Mouse (Mus musculus): ENCODE results near the gene Cstb. TPM values are rescaled to one million over a fixed set of nuclear protein-coding genes. Genes with fewer than 3 reads are reported as not detected.

Cstb gene
- polyA plus RNA-seq, 1 experiment: 355 TPM

- TF ChIP-seq CEBPB (IDR thresholded peaks at IDR 0.05; ENCODE audit: low read depth): no peak
- TF ChIP-seq USF1 (IDR thresholded peaks at IDR 0.05; ENCODE audit: low read depth): no peak
- no peak for TF ChIP-seq FOSL1 (IDR thresholded peaks at IDR 0.05; ENCODE audit: insufficient read depth, low read length, poor library complexity, severe bottlenecking)
- TF ChIP-seq MYOD1 (IDR thresholded peaks at IDR 0.05; ENCODE audit: control insufficient read depth, insufficient read length, low read depth): no peak
- H3K36me3 ChIP-seq (ENCODE audit: control insufficient read depth, insufficient read depth): peaks cover 17% of the 10 kb centered on the region
- no peak overlapping the region for H3ac ChIP-seq (ENCODE audit: control insufficient read depth, insufficient read length, low read depth)
- H3K79me2 ChIP-seq (ENCODE audit: control insufficient read depth, insufficient read depth): no peaks in the 10 kb centered on the region
- no peaks in the 10 kb centered on the region for H3K79me3 ChIP-seq (ENCODE audit: low read depth)
- H3K27me3 ChIP-seq (ENCODE audit: control insufficient read depth, insufficient read depth, insufficient read length): no peaks in the 10 kb centered on the region
- H3K4me3 ChIP-seq (ENCODE audit: insufficient read depth, poor library complexity, severe bottlenecking): no peak overlapping the region
Measured at GRCm38 (mm10) chr10:78450761-78451160, 25.3 kb downstream of the Cstb start.

GRCm38 (mm10) chr10:78452641-78453040 lies 27.2 kb downstream of the Cstb start:
- Histone ChIP-seq H3K4me3 (ENCODE audit: insufficient read depth, poor library complexity, severe bottlenecking) (no peak overlapping the region), H3K79me2 (ENCODE audit: control insufficient read depth, insufficient read depth) (no peaks in the 10 kb centered on the region), H3K79me3 (ENCODE audit: low read depth) (no peaks in the 10 kb centered on the region), H3ac (ENCODE audit: control insufficient read depth, insufficient read length, low read depth) (no peak overlapping the region), H3K36me3 (ENCODE audit: control insufficient read depth, insufficient read depth) (peaks cover 12% of the 10 kb centered on the region), H3K27me3 (ENCODE audit: control insufficient read depth, insufficient read depth, insufficient read length) (no peaks in the 10 kb centered on the region)
- TF ChIP-seq MYOD1 (IDR thresholded peaks at IDR 0.05; ENCODE audit: control insufficient read depth, insufficient read length, low read depth) (no peak), MYOG (IDR thresholded peaks at IDR 0.05; ENCODE audit: control insufficient read depth, extremely low read depth, insufficient read length) (no peak), USF1 (IDR thresholded peaks at IDR 0.05; ENCODE audit: low read depth) (no peak), FOSL1 (IDR thresholded peaks at IDR 0.05; ENCODE audit: insufficient read depth, low read length, poor library complexity, severe bottlenecking) (no peak), MAX (IDR thresholded peaks at IDR 0.05) (no peak)

- no peak for TF ChIP-seq CEBPB (IDR thresholded peaks at IDR 0.05; ENCODE audit: low read depth)
- Histone ChIP-seq H3K4me3 (ENCODE audit: insufficient read depth, poor library complexity, severe bottlenecking) (no peak overlapping the region), H3ac (ENCODE audit: control insufficient read depth, insufficient read length, low read depth) (no peak overlapping the region), H3K79me3 (ENCODE audit: low read depth) (no peaks in the 10 kb centered on the region), H3K27me3 (ENCODE audit: control insufficient read depth, insufficient read depth, insufficient read length) (no peaks in the 10 kb centered on the region), H3K36me3 (ENCODE audit: control insufficient read depth, insufficient read depth) (no peaks in the 10 kb centered on the region), H3K79me2 (ENCODE audit: control insufficient read depth, insufficient read depth) (no peaks in the 10 kb centered on the region)
Measured at GRCm38 (mm10) chr10:78456696-78457095, 31.2 kb downstream of the Cstb start.

DNA sequence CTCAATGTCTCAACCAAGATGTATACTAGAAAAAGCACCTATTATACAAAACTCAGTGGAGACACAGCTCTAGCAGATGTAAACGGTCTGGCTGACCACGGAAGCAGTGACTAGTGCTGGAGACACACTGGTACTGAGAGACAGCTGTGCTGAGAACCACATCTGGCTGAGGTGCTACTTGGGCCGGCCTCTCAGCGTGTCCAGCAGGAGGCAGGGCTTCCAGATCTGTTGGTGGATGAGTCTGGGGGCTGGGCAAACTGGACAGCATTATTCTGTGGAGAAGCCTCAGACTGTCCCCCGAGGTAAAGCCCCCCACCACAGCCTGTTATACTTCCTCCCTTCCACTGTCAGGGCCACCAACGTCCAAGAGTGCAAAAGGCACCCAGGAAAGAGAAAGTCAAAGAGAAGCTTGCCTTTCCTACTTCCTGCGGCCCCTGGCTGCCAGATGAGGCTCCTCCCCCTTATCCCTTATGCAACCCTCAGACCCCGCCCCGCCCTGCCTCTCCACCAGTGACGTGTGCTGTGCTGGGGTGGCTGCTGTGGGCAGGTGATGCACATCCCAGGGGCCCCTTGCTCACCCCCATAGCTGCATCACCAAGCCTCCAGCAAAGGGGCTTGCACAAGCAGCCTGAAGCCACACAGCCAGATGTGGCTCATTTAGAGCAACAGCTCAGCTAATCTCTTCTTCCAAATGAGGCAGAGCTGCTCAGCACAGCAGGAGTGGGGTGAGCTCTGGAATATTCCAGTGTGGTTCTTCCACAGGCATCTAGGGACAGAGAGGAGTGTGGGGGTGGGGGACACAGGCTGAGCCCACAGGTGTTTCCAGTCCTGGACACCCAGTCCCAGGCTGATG lies 32.3 kb downstream of the Cstb start:
- Histone ChIP-seq H3K36me3 (ENCODE audit: control insufficient read depth, insufficient read depth) (no peaks in the 10 kb centered on the region), H3ac (ENCODE audit: control insufficient read depth, insufficient read length, low read depth) (no peak overlapping the region), H3K79me2 (ENCODE audit: control insufficient read depth, insufficient read depth) (peaks cover 10% of the 10 kb centered on the region), H3K27me3 (ENCODE audit: control insufficient read depth, insufficient read depth, insufficient read length) (no peaks in the 10 kb centered on the region), H3K4me3 (ENCODE audit: insufficient read depth, poor library complexity, severe bottlenecking) (no peak overlapping the region), H3K79me3 (ENCODE audit: low read depth) (no peaks in the 10 kb centered on the region)
- TF ChIP-seq MAX (IDR thresholded peaks at IDR 0.05): no peak
- TF ChIP-seq FOSL1 (IDR thresholded peaks at IDR 0.05; ENCODE audit: insufficient read depth, low read length, poor library complexity, severe bottlenecking): no peak
- no peak for TF ChIP-seq USF1 (IDR thresholded peaks at IDR 0.05; ENCODE audit: low read depth)
- no peak for TF ChIP-seq MYOG (IDR thresholded peaks at IDR 0.05; ENCODE audit: control insufficient read depth, extremely low read depth, insufficient read length)
- TF ChIP-seq MYOD1 (IDR thresholded peaks at IDR 0.05; ENCODE audit: control insufficient read depth, insufficient read length, low read depth): no peak
- no peak for TF ChIP-seq CEBPB (IDR thresholded peaks at IDR 0.05; ENCODE audit: low read depth)
- no peak for TF ChIP-seq CTCF (IDR thresholded peaks at IDR 0.05; ENCODE audit: control insufficient read depth, insufficient read depth, insufficient read length)

DNA sequence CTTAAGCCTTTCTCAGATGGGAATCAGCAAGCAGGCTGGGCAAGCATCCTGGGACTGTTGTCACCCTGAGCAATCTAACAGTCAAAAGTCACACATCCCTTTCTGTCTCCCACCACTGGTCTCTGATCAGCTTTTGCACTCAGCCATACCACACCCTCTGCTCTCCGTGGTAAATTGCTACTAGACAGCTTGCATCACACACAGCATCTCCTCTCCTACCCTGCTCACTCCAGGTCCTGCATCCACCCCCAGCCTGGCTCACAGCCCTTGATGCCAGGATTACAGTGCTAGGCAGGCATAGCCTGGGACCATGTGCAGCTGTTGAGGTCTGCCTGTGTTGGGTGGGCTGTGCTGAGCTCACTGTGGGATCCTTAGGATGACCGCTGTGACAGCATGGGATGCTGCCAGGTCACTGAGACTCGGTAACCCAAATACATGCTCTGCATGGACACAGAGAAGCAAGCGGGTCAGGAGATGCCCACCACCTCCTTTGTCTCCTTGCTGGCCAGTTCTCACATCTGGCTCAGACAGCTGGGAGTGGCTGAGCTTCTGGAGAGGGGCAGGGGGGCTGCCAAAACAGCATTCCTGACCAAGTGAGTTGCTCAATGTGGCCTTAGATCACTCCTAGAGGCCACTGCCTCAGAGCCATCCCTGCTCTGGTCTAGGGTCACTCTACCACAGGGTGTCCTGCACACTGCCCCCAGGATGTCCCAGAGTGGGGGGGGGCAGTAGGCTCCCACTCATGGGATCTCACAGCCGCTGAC lies 33.1 kb downstream of the Cstb start:
- H3K4me3 ChIP-seq (ENCODE audit: insufficient read depth, poor library complexity, severe bottlenecking): no peak overlapping the region
- H3K79me3 ChIP-seq (ENCODE audit: low read depth): peaks cover 3% of the 10 kb centered on the region
- peaks cover 15% of the 10 kb centered on the region for H3K79me2 ChIP-seq (ENCODE audit: control insufficient read depth, insufficient read depth)
- TF ChIP-seq USF1 (IDR thresholded peaks at IDR 0.05; ENCODE audit: low read depth) (no peak), MAX (IDR thresholded peaks at IDR 0.05) (no peak), MYOG (IDR thresholded peaks at IDR 0.05; ENCODE audit: control insufficient read depth, extremely low read depth, insufficient read length) (no peak), CEBPB (IDR thresholded peaks at IDR 0.05; ENCODE audit: low read depth) (no peak), MYOD1 (IDR thresholded peaks at IDR 0.05; ENCODE audit: control insufficient read depth, insufficient read length, low read depth) (no peak), CTCF (IDR thresholded peaks at IDR 0.05; ENCODE audit: control insufficient read depth, insufficient read depth, insufficient read length) (no peak), FOSL1 (IDR thresholded peaks at IDR 0.05; ENCODE audit: insufficient read depth, low read length, poor library complexity, severe bottlenecking) (no peak)
- H3K36me3 ChIP-seq (ENCODE audit: control insufficient read depth, insufficient read depth): no peaks in the 10 kb centered on the region
- H3K27me3 ChIP-seq (ENCODE audit: control insufficient read depth, insufficient read depth, insufficient read length): no peaks in the 10 kb centered on the region
- no peak overlapping the region for H3ac ChIP-seq (ENCODE audit: control insufficient read depth, insufficient read length, low read depth)

DNA sequence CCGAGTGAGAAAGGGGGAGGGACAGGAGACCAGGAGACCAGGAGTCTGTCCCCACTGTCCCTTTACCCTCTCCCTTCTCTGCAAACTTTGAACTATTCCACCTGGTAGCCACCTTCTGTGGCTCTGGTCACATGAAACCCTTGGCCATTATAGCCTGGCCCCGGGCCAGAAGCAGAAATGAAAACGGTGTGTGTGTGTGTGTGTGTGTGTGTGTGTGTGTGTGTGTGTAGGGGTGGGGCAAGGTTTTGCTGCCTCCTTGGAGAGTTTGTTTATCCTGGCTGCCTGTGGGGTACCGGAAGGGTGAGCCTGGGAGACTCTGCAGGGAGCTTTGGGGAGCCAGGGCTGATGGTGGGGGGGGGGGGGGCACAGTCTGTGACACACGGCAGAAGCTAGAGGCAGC lies 35.0 kb downstream of the Cstb start:
- Histone ChIP-seq H3K79me3 (ENCODE audit: low read depth) (peaks cover 3% of the 10 kb centered on the region), H3K27me3 (ENCODE audit: control insufficient read depth, insufficient read depth, insufficient read length) (no peaks in the 10 kb centered on the region), H3K36me3 (ENCODE audit: control insufficient read depth, insufficient read depth) (no peaks in the 10 kb centered on the region), H3K79me2 (ENCODE audit: control insufficient read depth, insufficient read depth) (peaks cover 19% of the 10 kb centered on the region), H3ac (ENCODE audit: control insufficient read depth, insufficient read length, low read depth) (no peak overlapping the region), H3K4me3 (ENCODE audit: insufficient read depth, poor library complexity, severe bottlenecking) (no peak overlapping the region)
- TF ChIP-seq USF1 (IDR thresholded peaks at IDR 0.05; ENCODE audit: low read depth): no peak
- TF ChIP-seq CTCF (IDR thresholded peaks at IDR 0.05; ENCODE audit: control insufficient read depth, insufficient read depth, insufficient read length): no peak
- no peak for TF ChIP-seq MYOG (IDR thresholded peaks at IDR 0.05; ENCODE audit: control insufficient read depth, extremely low read depth, insufficient read length)
- no peak for TF ChIP-seq MYOD1 (IDR thresholded peaks at IDR 0.05; ENCODE audit: control insufficient read depth, insufficient read length, low read depth)
- no peak for TF ChIP-seq MAX (IDR thresholded peaks at IDR 0.05)
- no peak for TF ChIP-seq CEBPB (IDR thresholded peaks at IDR 0.05; ENCODE audit: low read depth)
- no peak for TF ChIP-seq FOSL1 (IDR thresholded peaks at IDR 0.05; ENCODE audit: insufficient read depth, low read length, poor library complexity, severe bottlenecking)

All from C2C12 (cell line).